Mouse (Mus musculus) cerebellum, adult 2 months (tissue): ENCODE measurements around the gene Nos3. TPM values are rescaled to one million over a fixed set of nuclear protein-coding genes. Genes with fewer than 3 reads are reported as not detected.

ENCODE experiments used
- DNase-seq, 2 experiments: peaks; one replicate each; pipeline ENCODE4 v3.0.0; 2021
- H3K27ac ChIP-seq: fragments of 200-500 bp; 2 replicates; pipeline ENCODE4 v1.5.1; 2012; ENCODE audit warnings: low read length, control low read depth, inconsistent platforms; ENCODE audit not compliant: insufficient read depth
- H3K27me3 ChIP-seq: fragments of 200-500 bp; 2 replicates; pipeline ENCODE4 v1.6.1; 2012; ENCODE audit warnings: inconsistent platforms, mild to moderate bottlenecking, low read length, moderate library complexity; ENCODE audit not compliant: control insufficient read depth, insufficient read depth
- H3K4me1 ChIP-seq: fragments of 200-500 bp; 2 replicates; pipeline ENCODE4 v1.6.1; 2011; ENCODE audit warnings: low read length; ENCODE audit not compliant: control insufficient read depth, insufficient read depth
- H3K4me3 ChIP-seq: fragments of 200-500 bp; replicated peaks from 2 replicates; pipeline ENCODE3; 2011; ENCODE audit warnings: mild to moderate bottlenecking, low read depth, low read length, control low read depth; ENCODE audit not compliant: insufficient read depth
- CTCF ChIP-seq: fragments of 200-500 bp; IDR thresholded peaks from 2 replicates; pipeline ENCODE4 v1.5.1; 2011; ENCODE audit warnings: low read depth, mild to moderate bottlenecking, control low read depth, low read length, moderate library complexity, borderline replicate concordance; ENCODE audit not compliant: insufficient read depth
- POLR2A ChIP-seq: fragments of 200-500 bp; IDR thresholded peaks from 2 replicates; pipeline ENCODE4 v1.6.1; 2011; ENCODE audit warnings: low read length, control low read depth, borderline replicate concordance; ENCODE audit not compliant: insufficient read depth
- WGBS: fragments of 180-500 bp; shearing (Covaris S2); methylation state at CpG from one replicate; pipeline ENCODE4 v1.1.7; 2018; 5-methylcytosine and 5-hydroxymethylcytosine counted together
- polyA plus RNA-seq: library from polyadenylated mRNA; depleted of rRNA; stranded (reverse); fragments of >200 nt; gene quantifications from 2 replicates; pipeline ENCODE4 v1.2.3, GENCODE M21; 2012

Gene Nos3
- polyA plus RNA-seq, 1 experiment, result 8.6 TPM

- WGBS, result 2% methylated on average over 41 of the region's 41 CpGs
- no peaks in the 10 kb centered on the region for H3K27me3 ChIP-seq
- H3K27ac ChIP-seq, result no peak overlapping the region
- peaks cover 25% of the 10 kb centered on the region for H3K4me1 ChIP-seq
- DNase-seq, result peak; percentile 77
- TF ChIP-seq POLR2A, result peak; percentile 47; the same call in 1 of the 2 replicates
- TF ChIP-seq CTCF, result no peak
- H3K4me3 ChIP-seq, result peak overlapping the region; percentile 78
Measured at GRCm38 (mm10) chr5:24348128-24348527, 16.5 kb upstream of the Nos3 start.

GRCm38 (mm10) chr5:24348546-24348945 is 16.1 kb upstream of the Nos3 start:
- 2% methylated on average over 30 of the region's 30 CpGs for WGBS
- Histone ChIP-seq H3K4me1 (peaks cover 25% of the 10 kb centered on the region), H3K27me3 (no peaks in the 10 kb centered on the region), H3K27ac (0 out of 2 replicates have a peak overlapping the region, but pooled peaks have one; percentile 7), H3K4me3 (peak overlapping the region; percentile 78)
- TF ChIP-seq CTCF (no peak), POLR2A (no peak)
- DNase-seq, result peak; percentile 38 to 48

- Histone ChIP-seq H3K4me1 (peaks cover 17% of the 10 kb centered on the region), H3K27ac (no peak overlapping the region), H3K4me3 (peak overlapping the region; percentile 7), H3K27me3 (no peaks in the 10 kb centered on the region)
- WGBS, result 45% methylated on average over 3 of the region's 3 CpGs
- no peak for TF ChIP-seq CTCF
- no peak for TF ChIP-seq POLR2A
- DNase-seq, result no peak
Measured at GRCm38 (mm10) chr5:24350073-24350472, 14.5 kb upstream of the Nos3 start.

- no peak for TF ChIP-seq CTCF
- TF ChIP-seq POLR2A, result no peak
- peaks cover 16% of the 10 kb centered on the region for H3K4me1 ChIP-seq
- DNase-seq, result peak in 1 of 2 experiments; percentile 52
Measured at GRCm38 (mm10) chr5:24350531-24351250, 13.9 kb upstream of the Nos3 start.

GRCm38 (mm10) chr5:24351278-24351677 is 13.3 kb upstream of the Nos3 start, which contains the start of gene Kcnh2:
Gene Kcnh2 (minus strand): TSS chr5:24351604.
- WGBS, result 1% methylated on average over 42 of the region's 53 CpGs
- peaks cover 16% of the 10 kb centered on the region for H3K4me1 ChIP-seq
- peak within 1 kb of the TSS; percentile 67 for H3K27ac ChIP-seq
- H3K4me3 ChIP-seq, result peak within 1 kb of the TSS; percentile 85
- no peaks in the 10 kb centered on the region for H3K27me3 ChIP-seq
- TF ChIP-seq POLR2A, result no peak
- TF ChIP-seq CTCF, result no peak
- DNase-seq, result no peak

More at GRCm38 (mm10) chr5:24350531-24351250, 13.9 kb upstream of the Nos3 start:
- Histone ChIP-seq H3K27me3 (no peaks in the 10 kb centered on the region), H3K27ac (no peak overlapping the region), H3K4me3 (peak overlapping the region; percentile 64)
- 37% methylated on average over 15 of the region's 15 CpGs for WGBS

GRCm38 (mm10) chr5:24351701-24352171 is 12.9 kb upstream of the Nos3 start:
- peaks cover 16% of the 10 kb centered on the region for H3K4me1 ChIP-seq
- 1% methylated on average over 40 of the region's 41 CpGs for WGBS
- H3K27me3 ChIP-seq, result no peaks in the 10 kb centered on the region
- TF ChIP-seq POLR2A (peak; percentile 66; the same call in 1 of the 2 replicates), CTCF (no peak)
- peak overlapping the region; percentile 85 for H3K4me3 ChIP-seq
- DNase-seq, result peak; percentile 89 to 91
- H3K27ac ChIP-seq, result peak overlapping the region; percentile 67

GRCm38 (mm10) chr5:24352251-24352859 is 12.3 kb upstream of the Nos3 start:
- WGBS, result 23% methylated on average over 24 of the region's 24 CpGs
- Histone ChIP-seq H3K27ac (peak overlapping the region; percentile 67; the same call in 1 of the 2 replicates), H3K4me3 (peak overlapping the region; percentile 85), H3K4me1 (peaks cover 18% of the 10 kb centered on the region), H3K27me3 (no peaks in the 10 kb centered on the region)
- TF ChIP-seq POLR2A (no peak), CTCF (no peak)
- peak in 1 of 2 experiments; percentile 44 for DNase-seq

- no peak overlapping the region for H3K4me3 ChIP-seq
- peaks cover 18% of the 10 kb centered on the region for H3K4me1 ChIP-seq
- no peaks in the 10 kb centered on the region for H3K27me3 ChIP-seq
- TF ChIP-seq POLR2A, result no peak
- TF ChIP-seq CTCF, result no peak
- 80% methylated on average over 4 of the region's 4 CpGs for WGBS
- no peak overlapping the region for H3K27ac ChIP-seq
- DNase-seq, result no peak
Measured at GRCm38 (mm10) chr5:24353327-24353726, 11.3 kb upstream of the Nos3 start.
